Mouse (Mus musculus): ENCODE data around the gene Gm37240.

- TF ChIP-seq MAFK (IDR thresholded peaks at IDR 0.05; ENCODE audit: insufficient read depth, low read depth, low read length): no peak
- no peak for TF ChIP-seq CHD2 (IDR thresholded peaks at IDR 0.05; ENCODE audit: low read depth, low read length)
These were observed 408.6 kb downstream of the Gm37240 start for GRCm38 (mm10) chr3:85478731-85479130.

Data from ES-E14 (cell line).